Mouse (Mus musculus) heart, adult 2 months (tissue): Measurements from ENCODE around the gene Ank3.

Experiments
- CTCF ChIP-seq: fragments of 200-600 bp; IDR thresholded peaks from 2 replicates; pipeline ENCODE4 v1.8.1; 2022; ENCODE audit warnings: antibody characterized with exemption, mild to moderate bottlenecking, moderate library complexity
- POLR2A ChIP-seq: fragments of 200-500 bp; IDR thresholded peaks from 2 replicates; pipeline ENCODE4 v1.6.1; 2011; ENCODE audit warnings: mild to moderate bottlenecking, low read depth, low read length, control low read depth; ENCODE audit not compliant: insufficient read depth

GRCm38 (mm10) chr10:69872892-69873291 is 474.3 kb downstream of the Ank3 start:
- no peak for TF ChIP-seq CTCF
- TF ChIP-seq POLR2A, result no peak
